Mouse (Mus musculus): ENCODE data around the gene Hpd.

The Hpd gene

GRCm38 (mm10) chr5:123185966-123186365, 3.4 kb upstream of the Hpd start:
- no peak for DNase-seq

GRCm38 (mm10) chr5:123181536-123181935, 991 bp downstream of the Hpd start:
- no peak for DNase-seq

GRCm38 (mm10) chr5:123180390-123180789, 2.1 kb downstream of the Hpd start:
- no peak for DNase-seq

- DNase-seq = no peak
Observed at GRCm38 (mm10) chr5:123178792-123179191, 3.7 kb downstream of the Hpd start.

- DNase-seq = peak; percentile 74 to 83
Observed at GRCm38 (mm10) chr5:123171646-123172350, 10.7 kb downstream of the Hpd start.

- DNase-seq = no peak
Observed at GRCm38 (mm10) chr5:123170365-123170764, 12.2 kb downstream of the Hpd start.

GRCm38 (mm10) chr5:123169284-123169683, 13.2 kb downstream of the Hpd start, which contains the start of gene Psmd9:
TSS of gene Psmd9 (plus strand) at chr5:123169413.
- no peak for DNase-seq

- DNase-seq = no peak
Observed at GRCm38 (mm10) chr5:123167591-123167990, 14.9 kb downstream of the Hpd start.

GRCm38 (mm10) chr5:123166437-123166836, 16.1 kb downstream of the Hpd start:
- no peak for DNase-seq

- no peak for DNase-seq
Observed at GRCm38 (mm10) chr5:123162942-123163341, 19.6 kb downstream of the Hpd start.

- no peak for DNase-seq
Observed at GRCm38 (mm10) chr5:123160341-123160740, 22.2 kb downstream of the Hpd start.

- DNase-seq = no peak
Observed at GRCm38 (mm10) chr5:123159866-123160265, 22.7 kb downstream of the Hpd start.

GRCm38 (mm10) chr5:123159446-123159845, 23.1 kb downstream of the Hpd start:
- no peak for DNase-seq

- no peak for DNase-seq
Observed at GRCm38 (mm10) chr5:123157972-123158371, 24.6 kb downstream of the Hpd start.

- DNase-seq = peak; percentile 16 to 30
Observed at GRCm38 (mm10) chr5:123156763-123157162, 25.8 kb downstream of the Hpd start.

- DNase-seq = peak; percentile 70 to 75
Observed at GRCm38 (mm10) chr5:123155425-123155824, 27.1 kb downstream of the Hpd start.

- no peak for DNase-seq
Observed at GRCm38 (mm10) chr5:123152901-123153300, 29.6 kb downstream of the Hpd start.

- no peak for DNase-seq
Observed at GRCm38 (mm10) chr5:123151707-123152362, 30.7 kb downstream of the Hpd start.

GRCm38 (mm10) chr5:123151077-123151476, 31.4 kb downstream of the Hpd start:
- no peak for DNase-seq

- DNase-seq = peak in 1 of 2 experiments; percentile 47
Observed at GRCm38 (mm10) chr5:123150641-123151040, 31.9 kb downstream of the Hpd start.

- DNase-seq = peak; percentile 93 to 94
Observed at GRCm38 (mm10) chr5:123149451-123150400, 32.8 kb downstream of the Hpd start.

- peak in 1 of 2 experiments; percentile 40 for DNase-seq
Observed at GRCm38 (mm10) chr5:123148073-123148722, 34.3 kb downstream of the Hpd start.

- DNase-seq = no peak
Observed at GRCm38 (mm10) chr5:123147569-123147968, 35.0 kb downstream of the Hpd start.

Measured in cerebellum, adult 18-20 months (tissue).